Comparison of ENCODE assay signal across 24 mouse cellular contexts in the genomic region with DNA sequence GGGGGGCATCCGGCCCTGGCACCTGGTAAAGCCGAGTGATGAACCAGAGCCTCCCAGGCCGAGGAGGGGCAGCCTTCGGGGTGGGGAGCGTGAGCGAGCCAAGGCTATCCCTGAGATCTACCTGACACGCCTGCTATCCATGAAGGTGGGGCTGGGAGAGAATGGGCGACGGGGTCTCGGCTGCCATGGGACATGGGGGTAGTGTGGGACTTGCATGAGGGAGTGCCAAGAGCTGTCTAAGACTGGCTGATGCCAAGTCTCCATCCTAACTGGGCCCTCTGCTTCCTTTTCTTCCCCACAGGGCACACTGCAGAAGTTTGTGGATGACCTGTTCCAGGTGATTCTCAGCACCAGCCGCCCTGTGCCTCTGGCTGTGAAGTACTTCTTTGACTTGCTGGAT. TPM values are rescaled to one million over a fixed set of nuclear protein-coding genes. Genes with fewer than 3 reads are reported as not detected.
DNase-seq lines count a peak whose midpoint lies in the region.
"Had no signal": no experiment of that assay in that cellular context is flagged by ENCODE, and none has a peak within 500 bp of the region (broad histone marks: within the 10 kb centered on the region; RNA-seq: fewer than 3 reads in every experiment).

No protein-coding gene starts in this region.

- peak; percentile 9 for DNase-seq in adrenal gland, adult 8-10 months
- DNase-seq in adrenal gland, adult 2 months = no peak
- peak; percentile 5 for DNase-seq in gastrocnemius, postnatal 25 days
- no peak for DNase-seq in gastrocnemius, postnatal 36 days
- DNase-seq in kidney, postnatal 10 days = peak; percentile 4
- no peak for DNase-seq in kidney, adult 18-20 months
- DNase-seq in adrenal gland, postnatal 4 days (ENCODE audit: low spot score in 2 of 2) = peak; percentile 2
- no peak for DNase-seq in cerebellum, adult 11 months
- DNase-seq: B cell, adult 2 months; cerebellum, adult 2 months had no signal

- intact Hi-C loops in gastrocnemius, postnatal 36 days (cut with DNase I) = no loop called here

RNA-seq across cellular contexts. Expression of a gene that starts 19.1 kb away (rescaled TPM):
- 100 to 1,000 TPM; 128 to 173 (median 140) TPM for total RNA-seq in adrenal gland, adult 8-10 months (2022)
- 10 to 100 TPM; 75.7 to 82.0 TPM for total RNA-seq in adrenal gland, adult 2 months (2021)
- 89.9 and 110 TPM in 2 replicates for polyA plus RNA-seq in adrenal gland, adult 2 months (2012; rRNA removed)
- 1 to 10 TPM; 1.0 to 1.7 TPM for total RNA-seq in gastrocnemius, postnatal 25 days (2021)
- total RNA-seq in gastrocnemius, postnatal 36 days (2021) = under 1 TPM; 0.64 to 0.99 TPM
- 100 to 1,000 TPM; 152 to 161 TPM for total RNA-seq in adrenal gland, postnatal 4 days (2021)
- polyA plus RNA-seq: G1E had no signal

RNA-seq across cellular contexts. Expression of a gene that starts 31.9 kb away (rescaled TPM):
- total RNA-seq in adrenal gland, adult 8-10 months (2022) = 100 to 1,000 TPM; 342 to 453 (median 370) TPM
- total RNA-seq in adrenal gland, adult 2 months (2021) = 100 to 1,000 TPM; 393 to 485 TPM
- 6.9 and 9.6 TPM in 2 replicates for polyA plus RNA-seq in adrenal gland, adult 2 months (2012; rRNA removed)
- 100 to 1,000 TPM; 238 to 253 TPM for total RNA-seq in gastrocnemius, postnatal 25 days (2021)
- 100 to 1,000 TPM; 245 to 268 TPM for total RNA-seq in gastrocnemius, postnatal 36 days (2021)
- 100 to 1,000 TPM; 375 to 399 TPM for total RNA-seq in adrenal gland, postnatal 4 days (2021)

RNA-seq across cellular contexts. Expression of a gene that starts 32.0 kb away (rescaled TPM):
- total RNA-seq in adrenal gland, adult 8-10 months (2022) = 10 to 100 TPM; 17.3 to 20.0 (median 18.7) TPM
- total RNA-seq in adrenal gland, adult 2 months (2021) = 10 to 100 TPM in 1 of 2 experiments, 1 to 10 TPM in 1; 9.2 to 18.9 TPM
- 11.4 and 12.6 TPM in 2 replicates for polyA plus RNA-seq in adrenal gland, adult 2 months (2012; rRNA removed)
- total RNA-seq in gastrocnemius, postnatal 25 days (2021) = 1 to 10 TPM; 6.9 to 7.5 TPM
- total RNA-seq in gastrocnemius, postnatal 36 days (2021) = 1 to 10 TPM; 5.9 to 6.6 TPM
- total RNA-seq in adrenal gland, postnatal 4 days (2021) = 10 to 100 TPM; 17.3 to 18.5 TPM

RNA-seq across cellular contexts. Expression of a gene that starts 40.4 kb away (rescaled TPM):
- 10 to 100 TPM; 16.3 to 27.7 (median 22.2) TPM for total RNA-seq in adrenal gland, adult 8-10 months (2022)
- 10 to 100 TPM; 12.5 to 17.5 TPM for total RNA-seq in adrenal gland, adult 2 months (2021)
- 22.3 and 25.3 TPM in 2 replicates for polyA plus RNA-seq in adrenal gland, adult 2 months (2012; rRNA removed)
- 1 to 10 TPM; 7.9 to 8.4 TPM for total RNA-seq in gastrocnemius, postnatal 25 days (2021)
- 1 to 10 TPM; 7.8 to 8.3 TPM for total RNA-seq in gastrocnemius, postnatal 36 days (2021)
- 10 to 100 TPM; 20.7 to 21.3 TPM for total RNA-seq in adrenal gland, postnatal 4 days (2021)

RNA-seq across cellular contexts. Expression of a gene that starts 47.6 kb away (rescaled TPM):
- total RNA-seq in adrenal gland, adult 8-10 months (2022) = not detected
- not detected for total RNA-seq in adrenal gland, adult 2 months (2021)
- polyA plus RNA-seq in adrenal gland, adult 2 months (2012; rRNA removed) = not detected in 2 replicates
- not detected for total RNA-seq in gastrocnemius, postnatal 25 days (2021)
- not detected for total RNA-seq in gastrocnemius, postnatal 36 days (2021)
- total RNA-seq in adrenal gland, postnatal 4 days (2021) = not detected
- total RNA-seq: gastrocnemius, adult 8-10 months; heart, adult 8-10 months; hematopoietic stem cell, adult 5-6 weeks; hindbrain, postnatal 0 days had no signal
- polyA plus RNA-seq: CD4-positive, CD25-positive, alpha-beta regulatory T cell, adult 4 months; cerebellum, adult 2 months; embryonic facial prominence, embryonic 10.5 days; embryonic facial prominence, embryonic 14.5 days; forebrain, embryonic 15.5 days; G1E; gonadal fat pad, adult 2 months; heart, embryonic 13.5 days; heart, postnatal 0 days; hindbrain, embryonic 13.5 days; hindbrain, postnatal 0 days; intestine, embryonic 14.5 days had no signal

Comparison
In these comparisons a context has a peak if more than half of its experiments do, and no peak if none do; other contexts are left out.
1. DNase-seq: peak in adrenal gland, adult 8-10 months (single experiment), gastrocnemius, postnatal 25 days (single experiment), kidney, postnatal 10 days (single experiment) and adrenal gland, postnatal 4 days (2 of 2); none in adrenal gland, adult 2 months (single experiment), gastrocnemius, postnatal 36 days (0 of 2), kidney, adult 18-20 months (single experiment) and cerebellum, adult 11 months (single experiment).
2. RNA of a gene that starts 19.1 kb away (total RNA-seq): 152 to 161 TPM in adrenal gland, postnatal 4 days, 128 to 173 TPM in adrenal gland, adult 8-10 months and 75.7 to 82.0 TPM in adrenal gland, adult 2 months; 1.0 to 1.7 TPM in gastrocnemius, postnatal 25 days and 0.64 to 0.99 TPM in gastrocnemius, postnatal 36 days; every median in the first group is over 10 times any median in the second.